Mouse (Mus musculus) liver, postnatal 0 days (tissue): ENCODE data around the gene Plekho1.

Experiments
- CTCF ChIP-seq: sonication (generic); IDR thresholded peaks from 2 replicates; pipeline ENCODE4 v1.5.1; 2016; ENCODE audit warnings: antibody characterized with exemption, low read depth
- EP300 ChIP-seq: IDR thresholded peaks from 2 replicates; pipeline ENCODE4 v1.6.1; 2016; ENCODE audit warnings: antibody characterized with exemption, low read depth, mild to moderate bottlenecking

GRCm38 (mm10) chr3:95963681-95964080 is 32.1 kb downstream of the Plekho1 start:
- TF ChIP-seq CTCF (peak; percentile 63), EP300 (no peak)
